Mouse (Mus musculus): ENCODE results near the gene Cwc25.
"Not testable (repeated sequence)": the region's sequence is repeated elsewhere in the genome, so short reads cannot be mapped to it uniquely, and the experiment has no call there.

The Cwc25 gene

GRCm38 (mm10) chr11:97775808-97776496 is 9.6 kb upstream of the Cwc25 start, which contains the start of gene 1700001P01Rik:
Gene 1700001P01Rik, minus strand, starts transcription at chr11:97775918.
- DNase-seq (ENCODE audit: low read depth, low spot score): no peak

GRCm38 (mm10) chr11:97775186-97775585 is 8.8 kb upstream of the Cwc25 start:
- no peak for DNase-seq (ENCODE audit: low read depth, low spot score)

GRCm38 (mm10) chr11:97771410-97771809 is 5.1 kb upstream of the Cwc25 start:
- no peak for DNase-seq (ENCODE audit: low read depth, low spot score)

- DNase-seq (ENCODE audit: low read depth, low spot score): no peak
Measured at GRCm38 (mm10) chr11:97769704-97770103, 3.3 kb upstream of the Cwc25 start.

GRCm38 (mm10) chr11:97761638-97762037 is 4.7 kb downstream of the Cwc25 start:
- no peak for DNase-seq (ENCODE audit: low read depth, low spot score)

- no peak for DNase-seq (ENCODE audit: low read depth, low spot score)
Measured at GRCm38 (mm10) chr11:97758942-97759341, 7.4 kb downstream of the Cwc25 start.

GRCm38 (mm10) chr11:97758125-97758524 is 8.2 kb downstream of the Cwc25 start:
- no peak for DNase-seq (ENCODE audit: low read depth, low spot score)

- no peak for DNase-seq (ENCODE audit: low read depth, low spot score)
Measured at GRCm38 (mm10) chr11:97753277-97753676, 13.1 kb downstream of the Cwc25 start.

GRCm38 (mm10) chr11:97748496-97748895 is 17.9 kb downstream of the Cwc25 start:
- DNase-seq (ENCODE audit: low read depth, low spot score): no peak

GRCm38 (mm10) chr11:97747773-97748172 is 18.6 kb downstream of the Cwc25 start:
- DNase-seq (ENCODE audit: low read depth, low spot score): no peak

- DNase-seq (ENCODE audit: low read depth, low spot score): no peak
Measured at GRCm38 (mm10) chr11:97745331-97745721, 21.0 kb downstream of the Cwc25 start.

- DNase-seq (ENCODE audit: low read depth, low spot score): peak; percentile 99
Measured at GRCm38 (mm10) chr11:97744718-97745330, 21.5 kb downstream of the Cwc25 start.

GRCm38 (mm10) chr11:97744063-97744717 is 22.2 kb downstream of the Cwc25 start, which contains the start of gene Pip4k2b:
Gene Pip4k2b, minus strand, starts transcription at chr11:97744704.
- DNase-seq (ENCODE audit: low read depth, low spot score): peak; percentile 27

- DNase-seq (ENCODE audit: low read depth, low spot score): no peak
Measured at GRCm38 (mm10) chr11:97743423-97743822, 22.9 kb downstream of the Cwc25 start.

- DNase-seq (ENCODE audit: low read depth, low spot score): no peak
Measured at GRCm38 (mm10) chr11:97742591-97742990, 23.8 kb downstream of the Cwc25 start.

- no peak for DNase-seq (ENCODE audit: low read depth, low spot score)
Measured at GRCm38 (mm10) chr11:97742157-97742556, 24.2 kb downstream of the Cwc25 start.

GRCm38 (mm10) chr11:97740190-97740589 is 26.2 kb downstream of the Cwc25 start:
- DNase-seq (ENCODE audit: low read depth, low spot score): no peak

GRCm38 (mm10) chr11:97739155-97739554 is 27.2 kb downstream of the Cwc25 start:
- no peak for DNase-seq (ENCODE audit: low read depth, low spot score)

GRCm38 (mm10) chr11:97738703-97739102 is 27.7 kb downstream of the Cwc25 start:
- DNase-seq (ENCODE audit: low read depth, low spot score): no peak

- DNase-seq (ENCODE audit: low read depth, low spot score): no peak
Measured at GRCm38 (mm10) chr11:97737600-97737999, 28.8 kb downstream of the Cwc25 start.

- DNase-seq (ENCODE audit: low read depth, low spot score): no peak
Measured at GRCm38 (mm10) chr11:97736645-97737044, 29.7 kb downstream of the Cwc25 start.

GRCm38 (mm10) chr11:97734810-97735209 is 31.5 kb downstream of the Cwc25 start:
- DNase-seq (ENCODE audit: low read depth, low spot score): not testable (repeated sequence)

GRCm38 (mm10) chr11:97733689-97734088 is 32.7 kb downstream of the Cwc25 start:
- DNase-seq (ENCODE audit: low read depth, low spot score): no peak

All from embryo, embryonic 11.5 days (tissue).